Mouse (Mus musculus) gastrocnemius, adult 8-10 months (tissue): ENCODE data around the gene Slc9a8. TPM values are rescaled to one million over a fixed set of nuclear protein-coding genes. Genes with fewer than 3 reads are reported as not detected.

Source experiments
- DNase-seq, 2 experiments: peaks; one replicate each; pipeline ENCODE4 v3.0.0; 2022; ENCODE audit warnings: low spot score in 2 of 2
- total RNA-seq, 4 experiments: library from RNA; stranded (reverse); gene quantifications; 2 replicates each; pipeline ENCODE4 v1.2.4; 2022

Slc9a8 gene
- total RNA-seq, 4 experiments from 2014 or later, result 21.8 to 27.9 (median 24.9) TPM

GRCm38 (mm10) chr2:167449331-167450275 lies 28.1 kb downstream of the Slc9a8 start:
- DNase-seq, result no peak

- no peak for DNase-seq
These were observed 29.1 kb downstream of the Slc9a8 start for GRCm38 (mm10) chr2:167450647-167451046.

GRCm38 (mm10) chr2:167453814-167454213 lies 32.3 kb downstream of the Slc9a8 start:
- no peak for DNase-seq

- no peak for DNase-seq
These were observed 35.0 kb downstream of the Slc9a8 start for GRCm38 (mm10) chr2:167456361-167457020.

- no peak for DNase-seq
These were observed 35.7 kb downstream of the Slc9a8 start for GRCm38 (mm10) chr2:167457213-167457612.

GRCm38 (mm10) chr2:167458548-167458947 lies 37.0 kb downstream of the Slc9a8 start:
- DNase-seq, result no peak

GRCm38 (mm10) chr2:167459071-167459865 lies 37.8 kb downstream of the Slc9a8 start:
- DNase-seq, result no peak

GRCm38 (mm10) chr2:167462954-167463353 lies 41.4 kb downstream of the Slc9a8 start:
- DNase-seq, result peak in 1 of 2 experiments; percentile 41

- no peak for DNase-seq
These were observed 42.3 kb downstream of the Slc9a8 start for GRCm38 (mm10) chr2:167463802-167464201.

- peak in 1 of 2 experiments; percentile 37 for DNase-seq
These were observed 44.4 kb downstream of the Slc9a8 start for GRCm38 (mm10) chr2:167465951-167466350.

GRCm38 (mm10) chr2:167467214-167467613 lies 45.7 kb downstream of the Slc9a8 start:
- DNase-seq, result no peak

GRCm38 (mm10) chr2:167468444-167468843 lies 46.9 kb downstream of the Slc9a8 start:
- DNase-seq, result no peak

- no peak for DNase-seq
These were observed 49.1 kb downstream of the Slc9a8 start for GRCm38 (mm10) chr2:167470611-167471010.

- DNase-seq, result peak in 1 of 2 experiments; percentile 57
These were observed 50.1 kb downstream of the Slc9a8 start for GRCm38 (mm10) chr2:167471585-167471984.

GRCm38 (mm10) chr2:167474218-167474617 lies 52.7 kb downstream of the Slc9a8 start:
- no peak for DNase-seq

- no peak for DNase-seq
These were observed 54.1 kb downstream of the Slc9a8 start for GRCm38 (mm10) chr2:167475596-167475995.

GRCm38 (mm10) chr2:167476200-167476688 lies 54.7 kb downstream of the Slc9a8 start:
- peak in 1 of 2 experiments; percentile 43 for DNase-seq

- DNase-seq, result no peak
These were observed 55.2 kb downstream of the Slc9a8 start for GRCm38 (mm10) chr2:167476762-167477161.

GRCm38 (mm10) chr2:167478128-167478527 lies 56.6 kb downstream of the Slc9a8 start:
- no peak for DNase-seq

GRCm38 (mm10) chr2:167479501-167479900 lies 58.0 kb downstream of the Slc9a8 start:
- DNase-seq, result no peak

GRCm38 (mm10) chr2:167482681-167483080 lies 61.2 kb downstream of the Slc9a8 start:
- DNase-seq, result no peak
